Mouse (Mus musculus): ENCODE results near the gene Ctnnbl1. TPM values are rescaled to one million over a fixed set of nuclear protein-coding genes. Genes with fewer than 3 reads are reported as not detected.

The Ctnnbl1 gene
- polyA plus RNA-seq, 1 experiment from 2014 or later, result 87.8 TPM

DNA sequence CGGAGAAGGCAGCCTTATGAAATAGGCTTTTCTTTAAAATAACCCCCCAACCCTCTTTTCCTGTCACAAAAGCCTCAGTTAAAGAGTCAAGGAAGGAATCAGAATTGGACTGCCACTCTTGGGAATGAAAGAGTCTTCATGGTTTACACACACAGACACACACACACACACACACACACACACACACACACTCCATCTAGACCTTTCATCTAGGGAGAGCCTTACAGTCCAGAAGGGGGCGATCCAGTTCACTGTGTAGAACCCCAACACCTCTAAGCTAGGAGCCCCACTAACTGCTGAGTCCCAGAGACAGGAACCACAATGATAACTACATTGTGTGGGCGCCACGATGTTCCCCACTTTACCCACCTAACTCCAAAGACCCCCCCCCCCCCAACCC, 176.5 kb downstream of the Ctnnbl1 start:
- no peak for ATAC-seq
- Histone ChIP-seq H3K4me2 (replicated peaks) (peak overlapping the region; percentile 74), H3K4me3 (replicated peaks) (peak overlapping the region; percentile 59), H3K9ac (replicated peaks) (peak overlapping the region; percentile 28; the same call in 1 of the 2 replicates), H3K27ac (no peak overlapping the region), H3K4me1 (replicated peaks) (peaks cover 72% of the 10 kb centered on the region), H3K27me3 (peaks cover 35% of the 10 kb centered on the region), H3K9me3 (no peaks in the 10 kb centered on the region), H3K36me3 (no peaks in the 10 kb centered on the region)
- WGBS, result 4% methylated on average over 4 of the region's 4 CpGs

DNA sequence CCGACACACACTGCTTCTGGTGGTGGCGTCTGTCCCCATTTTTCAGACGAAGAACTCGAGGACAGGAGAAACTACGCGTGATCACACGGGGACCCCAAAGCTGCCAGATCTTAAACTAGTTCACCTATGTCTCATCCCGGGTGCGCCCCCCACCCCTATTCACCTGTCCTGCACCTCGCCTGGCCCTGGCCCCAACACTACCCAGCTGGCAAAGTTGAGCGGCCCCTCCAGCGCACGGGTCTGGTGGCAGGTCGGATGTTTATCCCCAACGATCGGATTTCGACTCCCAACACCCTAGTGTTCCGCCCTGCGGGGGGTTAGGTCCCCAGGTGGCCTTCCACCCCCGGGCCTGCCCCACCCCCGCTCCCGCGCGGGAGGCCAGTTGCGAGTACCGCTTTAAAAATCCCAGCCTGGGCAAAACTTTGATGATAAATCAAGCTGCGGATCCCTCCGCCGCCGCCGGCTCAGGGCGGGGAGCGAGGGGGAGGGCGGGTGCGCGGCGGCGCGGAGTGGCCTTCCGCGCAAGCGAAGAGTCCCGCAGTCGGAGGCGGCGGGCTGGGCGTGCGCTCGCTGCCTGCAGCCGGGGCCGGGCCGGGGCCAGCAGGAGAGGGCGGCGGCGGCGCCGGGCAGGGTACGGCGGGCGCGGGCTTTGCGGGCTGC, 177.0 kb downstream of the Ctnnbl1 start, which contains the start of gene Vstm2l:
TSS of gene Vstm2l (plus strand) at position 549 of the 660 bp plus-strand sequence.
- Histone ChIP-seq H3K27me3 (peaks cover 35% of the 10 kb centered on the region), H3K27ac (peak within 1 kb of the TSS; percentile 79), H3K36me3 (no peaks in the 10 kb centered on the region), H3K4me2 (replicated peaks) (peak within 1 kb of the TSS; percentile 74), H3K4me3 (replicated peaks) (peak within 1 kb of the TSS; percentile 59), H3K9ac (replicated peaks) (peak within 1 kb of the TSS; percentile 83), H3K4me1 (replicated peaks) (peaks cover 77% of the 10 kb centered on the region), H3K9me3 (no peaks in the 10 kb centered on the region)
- ATAC-seq, result peak; percentile 61
- WGBS, result 2% methylated on average over 54 of the region's 62 CpGs

- H3K9ac ChIP-seq (replicated peaks), result peak overlapping the region; percentile 83
- H3K36me3 ChIP-seq, result no peaks in the 10 kb centered on the region
- H3K4me2 ChIP-seq (replicated peaks), result peak overlapping the region; percentile 74
- H3K4me3 ChIP-seq (replicated peaks), result peak overlapping the region; percentile 59
- 39% methylated on average over 43 of the region's 43 CpGs for WGBS
- no peaks in the 10 kb centered on the region for H3K9me3 ChIP-seq
- ATAC-seq, result peak; percentile 37
- peaks cover 78% of the 10 kb centered on the region for H3K4me1 ChIP-seq (replicated peaks)
- H3K27ac ChIP-seq, result peak overlapping the region; percentile 79
- H3K27me3 ChIP-seq, result peaks cover 35% of the 10 kb centered on the region
These were observed 177.8 kb downstream of the Ctnnbl1 start for GRCm38 (mm10) chr2:157914889-157915517.

DNA sequence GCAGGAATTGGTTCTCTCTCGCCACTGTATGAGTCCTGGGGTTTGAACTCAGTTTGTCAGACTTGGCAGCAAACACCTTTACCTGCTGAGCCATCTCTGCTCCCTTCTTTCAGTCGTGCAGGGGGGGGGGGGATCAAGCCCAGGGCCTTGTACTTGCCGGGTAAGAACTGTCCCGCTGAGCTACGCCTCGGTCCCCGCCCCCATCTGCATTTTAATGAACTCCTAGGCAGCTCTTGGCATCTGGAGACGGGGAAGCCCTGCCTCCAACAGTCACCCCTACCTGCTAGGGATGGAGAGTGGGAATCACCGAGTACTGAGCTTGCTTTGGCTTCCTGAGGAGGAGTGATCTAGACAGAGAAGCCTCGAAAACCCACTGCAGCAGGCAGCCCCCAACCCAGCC, 181.3 kb downstream of the Ctnnbl1 start:
- Histone ChIP-seq H3K4me3 (replicated peaks) (peak overlapping the region; percentile 14; the same call in 1 of the 2 replicates), H3K9ac (replicated peaks) (0 out of 2 replicates have a peak overlapping the region, but pooled peaks have one; percentile 36), H3K36me3 (no peaks in the 10 kb centered on the region), H3K27ac (0 out of 2 replicates have a peak overlapping the region, but pooled peaks have one; percentile 45), H3K9me3 (no peaks in the 10 kb centered on the region), H3K4me1 (replicated peaks) (peaks cover 89% of the 10 kb centered on the region), H3K27me3 (peaks cover 30% of the 10 kb centered on the region), H3K4me2 (replicated peaks) (peak overlapping the region; percentile 74)
- WGBS, result 5% methylated on average over 10 of the region's 10 CpGs
- no peak for ATAC-seq

- H3K9me3 ChIP-seq, result no peaks in the 10 kb centered on the region
- 77% methylated on average over 7 of the region's 7 CpGs for WGBS
- ATAC-seq, result no peak
- no peaks in the 10 kb centered on the region for H3K36me3 ChIP-seq
- H3K27ac ChIP-seq, result no peak overlapping the region
- peaks cover 4% of the 10 kb centered on the region; the same call in 1 of the 2 replicates for H3K27me3 ChIP-seq
- peaks cover 72% of the 10 kb centered on the region for H3K4me1 ChIP-seq (replicated peaks)
- peak overlapping the region; percentile 13 for H3K4me2 ChIP-seq (replicated peaks)
- peak overlapping the region; percentile 26; the same call in 1 of the 2 replicates for H3K9ac ChIP-seq (replicated peaks)
- no peak overlapping the region for H3K4me3 ChIP-seq (replicated peaks)
These were observed 184.3 kb downstream of the Ctnnbl1 start for GRCm38 (mm10) chr2:157921551-157921950.

GRCm38 (mm10) chr2:157923406-157923805, 186.2 kb downstream of the Ctnnbl1 start:
- H3K27ac ChIP-seq, result peak overlapping the region; percentile 70
- WGBS, result 8% methylated on average over 7 of the region's 7 CpGs
- peak overlapping the region; percentile 39 for H3K9ac ChIP-seq (replicated peaks)
- H3K9me3 ChIP-seq, result no peaks in the 10 kb centered on the region
- no peaks in the 10 kb centered on the region for H3K36me3 ChIP-seq
- H3K4me3 ChIP-seq (replicated peaks), result no peak overlapping the region
- no peaks in the 10 kb centered on the region; the same call in 1 of the 2 replicates for H3K27me3 ChIP-seq
- peak overlapping the region; percentile 38 for H3K4me2 ChIP-seq (replicated peaks)
- 0 out of 2 replicates have a peak, but pooled peaks have one; percentile 22 for ATAC-seq
- H3K4me1 ChIP-seq (replicated peaks), result peaks cover 73% of the 10 kb centered on the region

- no peak for ATAC-seq
- no peak overlapping the region for H3K27ac ChIP-seq
- H3K36me3 ChIP-seq, result no peaks in the 10 kb centered on the region
- peaks cover 71% of the 10 kb centered on the region for H3K4me1 ChIP-seq (replicated peaks)
- H3K9me3 ChIP-seq, result no peaks in the 10 kb centered on the region
- no peak overlapping the region for H3K9ac ChIP-seq (replicated peaks)
- no peak overlapping the region for H3K4me2 ChIP-seq (replicated peaks)
- no peaks in the 10 kb centered on the region; the same call in 1 of the 2 replicates for H3K27me3 ChIP-seq
- H3K4me3 ChIP-seq (replicated peaks), result no peak overlapping the region
- 71% methylated on average over 5 of the region's 5 CpGs for WGBS
These were observed 187.3 kb downstream of the Ctnnbl1 start for GRCm38 (mm10) chr2:157924504-157924903.

DNA sequence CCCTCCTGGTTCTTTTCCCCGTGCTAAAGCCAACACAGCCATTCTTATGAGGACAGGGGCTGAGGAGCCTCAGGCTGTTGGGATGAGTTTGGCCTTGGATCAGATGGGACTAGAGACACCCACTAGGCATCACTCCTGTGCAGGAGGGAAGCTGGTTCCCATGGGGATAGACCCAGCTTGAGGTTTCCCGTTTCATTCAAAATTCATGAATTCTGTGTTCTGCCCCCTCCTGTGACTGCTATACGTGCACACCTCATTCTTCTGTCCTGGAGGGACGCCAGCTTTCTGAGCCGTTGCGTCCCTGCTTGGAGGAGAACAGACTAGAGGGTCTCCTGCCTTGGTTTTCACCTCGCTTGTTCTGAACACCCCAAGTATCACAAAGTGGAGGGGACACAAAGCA, 189.3 kb downstream of the Ctnnbl1 start:
- peaks cover 64% of the 10 kb centered on the region for H3K4me1 ChIP-seq (replicated peaks)
- no peak overlapping the region for H3K4me3 ChIP-seq (replicated peaks)
- no peaks in the 10 kb centered on the region for H3K36me3 ChIP-seq
- 41% methylated on average over 7 of the region's 7 CpGs for WGBS
- 0 out of 2 replicates have a peak overlapping the region, but pooled peaks have one; percentile 45 for H3K9ac ChIP-seq (replicated peaks)
- ATAC-seq, result no peak
- no peaks in the 10 kb centered on the region for H3K9me3 ChIP-seq
- peak overlapping the region; percentile 61 for H3K27ac ChIP-seq
- H3K27me3 ChIP-seq, result no peaks in the 10 kb centered on the region; the same call in 1 of the 2 replicates
- H3K4me2 ChIP-seq (replicated peaks), result no peak overlapping the region

DNA sequence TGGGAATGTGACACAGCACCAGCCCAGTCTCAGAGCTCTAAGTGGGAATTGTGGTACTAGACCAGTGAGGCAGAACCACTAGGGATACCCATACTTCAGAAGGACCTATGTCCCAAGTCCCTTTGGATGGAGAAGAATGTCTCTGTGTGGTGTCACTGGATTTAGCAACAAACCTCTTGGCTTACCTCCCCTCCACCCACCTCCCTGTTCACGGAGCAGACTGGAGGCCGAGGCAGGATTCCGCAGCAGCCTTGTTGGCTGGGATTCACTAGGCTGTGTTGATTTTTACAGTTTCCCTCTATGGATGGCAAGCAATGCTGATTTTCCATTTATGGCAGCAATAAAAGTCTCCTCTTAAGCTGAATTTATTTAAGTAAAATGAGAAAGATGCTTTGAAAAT, 189.7 kb downstream of the Ctnnbl1 start:
- Histone ChIP-seq H3K27me3 (no peaks in the 10 kb centered on the region), H3K9ac (replicated peaks) (0 out of 2 replicates have a peak overlapping the region, but pooled peaks have one; percentile 45), H3K4me3 (replicated peaks) (no peak overlapping the region), H3K9me3 (no peaks in the 10 kb centered on the region), H3K36me3 (no peaks in the 10 kb centered on the region), H3K4me2 (replicated peaks) (peak overlapping the region; percentile 24; the same call in 1 of the 2 replicates), H3K27ac (peak overlapping the region; percentile 61), H3K4me1 (replicated peaks) (peaks cover 60% of the 10 kb centered on the region)
- 73% methylated on average over 3 of the region's 3 CpGs for WGBS
- no peak for ATAC-seq

- Histone ChIP-seq H3K4me2 (replicated peaks) (peak overlapping the region; percentile 24), H3K36me3 (no peaks in the 10 kb centered on the region), H3K4me3 (replicated peaks) (no peak overlapping the region), H3K9me3 (no peaks in the 10 kb centered on the region), H3K27ac (peak overlapping the region; percentile 61), H3K27me3 (no peaks in the 10 kb centered on the region), H3K4me1 (replicated peaks) (peaks cover 55% of the 10 kb centered on the region), H3K9ac (replicated peaks) (peak overlapping the region; percentile 45; the same call in 1 of the 2 replicates)
- no peak for ATAC-seq
- WGBS, result 49% methylated on average over 20 of the region's 20 CpGs
These were observed 190.2 kb downstream of the Ctnnbl1 start for GRCm38 (mm10) chr2:157927397-157927796.

GRCm38 (mm10) chr2:157927815-157928214, 190.6 kb downstream of the Ctnnbl1 start:
- Histone ChIP-seq H3K9ac (replicated peaks) (peak overlapping the region; percentile 45; the same call in 1 of the 2 replicates), H3K4me3 (replicated peaks) (no peak overlapping the region), H3K27me3 (no peaks in the 10 kb centered on the region), H3K4me2 (replicated peaks) (peak overlapping the region; percentile 24; the same call in 1 of the 2 replicates), H3K4me1 (replicated peaks) (peaks cover 51% of the 10 kb centered on the region), H3K27ac (peak overlapping the region; percentile 61), H3K36me3 (no peaks in the 10 kb centered on the region), H3K9me3 (no peaks in the 10 kb centered on the region)
- WGBS, result 13% methylated on average over 2 of the region's 2 CpGs
- no peak for ATAC-seq

- ATAC-seq, result no peak
- H3K27ac ChIP-seq, result no peak overlapping the region
- H3K4me3 ChIP-seq (replicated peaks), result no peak overlapping the region
- no peaks in the 10 kb centered on the region for H3K9me3 ChIP-seq
- no peak overlapping the region for H3K4me2 ChIP-seq (replicated peaks)
- no peak overlapping the region for H3K9ac ChIP-seq (replicated peaks)
- WGBS, result 77% methylated on average over 4 of the region's 4 CpGs
- H3K27me3 ChIP-seq, result no peaks in the 10 kb centered on the region
- peaks cover 33% of the 10 kb centered on the region for H3K4me1 ChIP-seq (replicated peaks)
- peaks cover 16% of the 10 kb centered on the region for H3K36me3 ChIP-seq
These were observed 195.5 kb downstream of the Ctnnbl1 start for GRCm38 (mm10) chr2:157932655-157933054.

Data from midbrain, embryonic 13.5 days (tissue).